Mouse (Mus musculus): ENCODE data around the gene Ficd. TPM values are rescaled to one million over a fixed set of nuclear protein-coding genes. Genes with fewer than 3 reads are reported as not detected.

The Ficd gene
- polyA plus RNA-seq, 1 experiment: 4.3 TPM

Other genes with a start within 250 kb of the Ficd start
- 6.9 and 8.7 TPM in 2 replicates for gene Wscd2, start 245.5 kb upstream of the Ficd start, polyA plus RNA-seq (2012; rRNA removed)
- 5.4 and 12.1 TPM in 2 replicates for gene Cmklr1, start 85.4 kb upstream of the Ficd start, polyA plus RNA-seq (2012; rRNA removed)
- gene 1700069L16Rik, start 11.0 kb upstream of the Ficd start, polyA plus RNA-seq (2012; rRNA removed): not detected in 2 replicates
- gene Sart3, start 36.7 kb downstream of the Ficd start, polyA plus RNA-seq (2012; rRNA removed): 14.6 and 20.7 TPM in 2 replicates
- 79.0 and 86.3 TPM in 2 replicates for gene Iscu, start 36.9 kb downstream of the Ficd start, polyA plus RNA-seq (2012; rRNA removed)
- gene Tmem119, start 64.7 kb downstream of the Ficd start, polyA plus RNA-seq (2012; rRNA removed): 14.4 and 14.5 TPM in 2 replicates
- 32.2 and 38.6 TPM in 2 replicates for gene Selplg, start 96.8 kb downstream of the Ficd start, polyA plus RNA-seq (2012; rRNA removed)
- gene Coro1c, start 173.0 kb downstream of the Ficd start, polyA plus RNA-seq (2012; rRNA removed): 130 and 171 TPM in 2 replicates

Measured in large intestine, adult 2 months (tissue).